Mouse (Mus musculus) myocyte (in vitro differentiated cells): ENCODE measurements around the gene Pdlim1.

Experiments
- CEBPB ChIP-seq: IDR thresholded peaks from 2 replicates; pipeline ENCODE4 v1.6.1; 2011; ENCODE audit warnings: mild to moderate bottlenecking, moderate library complexity; ENCODE audit not compliant: poor library complexity, insufficient read depth, severe bottlenecking
- E2F4 ChIP-seq: IDR thresholded peaks from one replicate; pipeline ENCODE4 v1.6.1; 2011; ENCODE audit warnings: mild to moderate bottlenecking, control low read depth, moderate library complexity; ENCODE audit not compliant: insufficient read depth
- MAX ChIP-seq: IDR thresholded peaks from one replicate; pipeline ENCODE4 v1.6.1; 2011; ENCODE audit warnings: low read depth, mild to moderate bottlenecking, control low read depth
- MYOD1 ChIP-seq, 3 experiments: IDR thresholded peaks; one replicate each; pipeline ENCODE4 v1.6.1; 2011; ENCODE audit warnings: control low read depth in 2 of 3, low read depth in 2 of 3, mild to moderate bottlenecking in 2 of 3, moderate library complexity in 1 of 3; ENCODE audit not compliant: insufficient read length in 2 of 3, control insufficient read depth in 1 of 3
- MYOG ChIP-seq, 3 experiments: IDR thresholded peaks; one replicate each; pipeline ENCODE4 v1.6.1; 2011; ENCODE audit warnings: control low read depth in 2 of 3, low read depth in 2 of 3, mild to moderate bottlenecking in 2 of 3; ENCODE audit not compliant: insufficient read length in 2 of 3, control insufficient read depth in 1 of 3, insufficient read depth in 1 of 3
- POLR2A ChIP-seq: IDR thresholded peaks from one replicate; pipeline ENCODE4 v1.6.1; 2011; ENCODE audit warnings: low read depth, mild to moderate bottlenecking, control low read depth, moderate library complexity; ENCODE audit not compliant: insufficient read length
- POLR2AphosphoS2 ChIP-seq: IDR thresholded peaks from one replicate; pipeline ENCODE4 v1.6.1; 2011; ENCODE audit warnings: low read depth, control low read depth; ENCODE audit not compliant: insufficient read length
- REST ChIP-seq: IDR thresholded peaks from one replicate; pipeline ENCODE4 v1.6.1; 2011; ENCODE audit warnings: mild to moderate bottlenecking, control low read depth, moderate library complexity; ENCODE audit not compliant: insufficient read depth, insufficient read length
- SRF ChIP-seq: IDR thresholded peaks from one replicate; pipeline ENCODE4 v1.6.1; 2011; ENCODE audit warnings: low read depth; ENCODE audit not compliant: control insufficient read depth, insufficient read length
- TCF12 ChIP-seq: IDR thresholded peaks from one replicate; pipeline ENCODE4 v1.6.1; 2011; ENCODE audit warnings: mild to moderate bottlenecking, control low read depth; ENCODE audit not compliant: poor library complexity, insufficient read depth, severe bottlenecking
- TCF3 ChIP-seq: IDR thresholded peaks from one replicate; pipeline ENCODE4 v1.6.1; 2011; ENCODE audit warnings: low read depth, control low read depth; ENCODE audit not compliant: insufficient read length
- USF1 ChIP-seq: IDR thresholded peaks from one replicate; pipeline ENCODE4 v1.6.1; 2011; ENCODE audit warnings: low read depth, mild to moderate bottlenecking, control low read depth, moderate library complexity

DNA sequence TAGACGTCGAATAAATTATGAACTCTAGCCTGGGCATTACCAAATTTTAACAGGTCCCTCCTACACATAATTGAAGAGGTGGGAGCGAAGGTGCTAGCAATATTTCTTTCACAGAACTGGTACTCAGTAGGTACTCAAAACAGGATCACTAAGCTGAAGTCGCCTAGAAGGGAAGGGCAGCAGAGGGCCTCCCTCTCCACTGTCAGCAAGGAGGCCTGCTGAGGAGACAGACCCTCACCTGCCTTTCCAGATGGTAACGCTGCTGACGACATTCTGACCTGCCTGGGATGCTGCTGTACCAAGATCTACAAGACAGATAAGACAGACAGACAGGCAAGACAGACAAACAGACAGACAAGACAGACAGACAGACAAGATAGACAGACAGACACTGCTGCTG, 31.3 kb downstream of the Pdlim1 start:
- TF ChIP-seq E2F4 (no peak), MYOD1 (IDR thresholded peaks at IDR 0.05; ENCODE audit: control insufficient read depth in 1 of 3, insufficient read length in 2 of 3, low read depth in 2 of 3) (no peak), MAX (no peak), USF1 (no peak), POLR2A (no peak), POLR2AphosphoS2 (no peak), SRF (no peak), CEBPB (no peak), MYOG (IDR thresholded peaks at IDR 0.05; ENCODE audit: control insufficient read depth in 1 of 3, insufficient read depth in 1 of 3, insufficient read length in 2 of 3, low read depth in 2 of 3) (no peak), TCF12 (no peak), REST (no peak), TCF3 (no peak)
